Mouse (Mus musculus) liver, embryonic 14.5 days (tissue): ENCODE data around the gene Ms4a7.

ENCODE experiments used
- CTCF ChIP-seq: IDR thresholded peaks from 2 replicates; pipeline ENCODE4 v1.5.1; 2016; ENCODE audit warnings: antibody characterized with exemption, low read depth, control low read depth
- EP300 ChIP-seq: IDR thresholded peaks from 2 replicates; pipeline ENCODE4 v1.6.1; 2016; ENCODE audit warnings: antibody characterized with exemption, low read depth

- TF ChIP-seq CTCF (no peak), EP300 (no peak)
These were observed 24.2 kb upstream of the Ms4a7 start for GRCm38 (mm10) chr19:11360106-11360505.
